Mouse (Mus musculus) yolk sac, embryonic 10.5 days (tissue): ENCODE results near the gene Ranbp10.

Experiments
- DNase-seq: peaks from one replicate; pipeline ENCODE4 v3.0.0-alpha.2; 2017; ENCODE audit warnings: low spot score

Ranbp10 gene

DNA sequence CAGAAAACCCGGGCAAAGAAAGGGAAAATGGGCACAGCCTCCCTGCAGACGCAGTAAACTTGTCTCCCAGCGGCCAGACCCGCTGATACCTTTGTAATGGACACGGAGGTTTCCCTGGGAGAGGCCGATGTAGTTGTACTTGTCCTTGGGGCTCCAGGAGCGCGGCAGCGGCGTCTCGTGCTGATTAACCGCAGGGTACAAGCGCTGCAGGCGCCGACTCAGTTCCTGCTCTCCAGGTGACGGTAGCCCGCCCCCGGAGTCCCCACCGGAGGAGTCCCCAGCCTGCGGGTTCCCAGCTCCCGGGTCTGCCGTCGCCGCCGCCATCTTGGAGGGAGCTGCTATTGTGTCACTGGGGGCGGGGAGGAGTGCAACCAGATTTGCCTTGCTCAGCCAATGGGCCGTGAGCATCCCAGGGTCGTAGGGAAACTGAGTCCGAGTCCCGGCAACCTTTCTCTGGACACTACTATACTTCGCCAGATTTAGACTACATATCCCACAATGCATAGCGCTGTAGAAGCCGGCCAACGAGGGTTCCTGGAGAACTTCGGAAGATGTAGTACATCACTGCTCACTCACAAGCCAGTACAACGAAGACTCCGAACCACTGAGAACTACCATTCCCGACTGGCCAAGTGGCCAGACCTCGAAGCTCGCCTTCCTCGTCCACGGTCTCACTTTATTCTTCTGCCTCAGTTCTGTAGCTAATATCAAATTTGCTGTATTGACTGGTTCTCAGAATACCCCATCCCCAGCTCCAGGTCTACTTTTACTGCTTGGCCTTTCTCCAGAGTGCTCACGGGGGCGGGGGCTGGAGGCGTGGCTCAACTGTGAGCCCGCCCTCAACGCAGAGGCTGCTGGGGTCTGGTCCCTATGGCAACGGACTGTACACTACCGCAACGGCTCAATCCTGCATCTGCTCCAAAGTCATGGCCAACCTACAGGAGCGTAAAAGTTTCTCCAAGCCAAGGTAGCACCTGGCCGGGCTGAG is at the start of gene Ranbp10, which contains the start of gene Tsnaxip1:
Ranbp10 (minus strand) TSS at position 490 of the 988 bp plus-strand sequence.
Tsnaxip1 (plus strand) TSS at position 871 of the 988 bp plus-strand sequence.
- peak; percentile 98 for DNase-seq

DNA sequence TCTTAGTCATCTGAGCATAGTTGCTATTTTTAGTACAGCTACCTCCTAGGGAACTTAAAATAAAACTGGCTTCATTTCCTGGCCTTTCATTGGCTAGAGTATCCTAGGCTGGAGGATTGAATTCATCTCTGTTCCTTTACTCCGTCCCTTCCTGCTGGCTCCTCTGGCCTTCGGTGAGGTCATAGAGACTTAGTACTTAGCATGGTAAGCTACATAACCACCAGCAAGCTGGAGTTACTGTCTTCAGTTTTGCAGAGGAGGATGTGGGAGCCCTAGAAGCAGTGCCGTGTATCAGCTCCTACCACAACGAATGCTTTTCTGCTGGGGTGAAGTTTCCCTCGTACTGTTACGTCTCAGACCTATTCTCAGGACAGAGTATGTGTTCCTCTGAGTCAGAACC is 47.2 kb upstream of the Ranbp10 start:
- no peak for DNase-seq

DNA sequence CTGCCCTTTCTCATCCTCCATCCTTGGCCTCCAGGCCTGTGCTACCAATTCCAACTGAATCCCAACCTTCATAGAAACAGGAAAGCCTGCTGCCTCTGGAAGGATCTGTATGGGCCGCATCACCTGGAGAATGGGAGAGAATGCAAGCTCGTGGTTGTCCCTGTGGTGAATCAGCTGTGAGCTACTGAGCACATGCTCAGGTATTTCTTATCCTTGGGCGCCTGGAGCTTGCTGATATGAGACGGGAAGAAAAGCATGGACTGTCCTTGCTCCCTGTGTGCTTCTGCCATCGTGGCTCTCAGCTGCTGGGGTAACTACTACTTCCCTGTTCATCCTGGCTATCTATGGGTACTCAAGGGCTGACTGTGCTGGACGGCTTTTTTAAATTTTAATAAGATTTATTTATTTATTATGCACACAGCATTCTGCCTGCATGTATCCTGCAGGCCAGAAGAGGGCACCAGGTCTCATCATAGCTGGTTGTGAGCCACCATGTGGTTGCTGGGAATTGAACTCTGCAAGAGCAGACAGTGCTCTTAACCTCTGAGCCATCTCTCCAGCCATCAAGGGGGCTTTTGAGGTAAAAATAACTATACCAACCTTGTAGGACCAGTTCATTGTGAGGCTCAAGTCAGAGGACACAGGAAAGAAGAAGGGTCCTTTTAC is 39.3 kb upstream of the Ranbp10 start:
- DNase-seq: no peak

DNA sequence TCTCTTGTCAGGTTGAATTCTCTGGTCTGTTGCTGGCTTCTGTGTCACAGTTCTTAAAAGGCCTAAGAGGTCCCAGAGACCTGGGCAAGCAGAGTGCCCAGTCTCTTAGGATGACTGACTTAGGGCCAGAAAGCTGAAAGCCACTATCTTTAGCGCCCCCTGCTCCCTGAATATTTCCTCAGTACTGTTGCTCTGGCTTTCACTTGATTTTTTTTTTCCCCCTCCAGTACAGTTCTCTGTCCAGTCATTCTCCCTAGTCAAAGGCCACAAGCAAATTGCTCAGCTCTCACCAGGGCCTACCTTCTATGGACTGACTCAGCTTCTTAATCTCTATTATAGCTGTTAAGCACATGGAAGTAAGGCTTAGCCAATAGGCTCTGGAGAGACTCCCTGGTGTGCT is 34.8 kb upstream of the Ranbp10 start:
- no peak for DNase-seq

DNA sequence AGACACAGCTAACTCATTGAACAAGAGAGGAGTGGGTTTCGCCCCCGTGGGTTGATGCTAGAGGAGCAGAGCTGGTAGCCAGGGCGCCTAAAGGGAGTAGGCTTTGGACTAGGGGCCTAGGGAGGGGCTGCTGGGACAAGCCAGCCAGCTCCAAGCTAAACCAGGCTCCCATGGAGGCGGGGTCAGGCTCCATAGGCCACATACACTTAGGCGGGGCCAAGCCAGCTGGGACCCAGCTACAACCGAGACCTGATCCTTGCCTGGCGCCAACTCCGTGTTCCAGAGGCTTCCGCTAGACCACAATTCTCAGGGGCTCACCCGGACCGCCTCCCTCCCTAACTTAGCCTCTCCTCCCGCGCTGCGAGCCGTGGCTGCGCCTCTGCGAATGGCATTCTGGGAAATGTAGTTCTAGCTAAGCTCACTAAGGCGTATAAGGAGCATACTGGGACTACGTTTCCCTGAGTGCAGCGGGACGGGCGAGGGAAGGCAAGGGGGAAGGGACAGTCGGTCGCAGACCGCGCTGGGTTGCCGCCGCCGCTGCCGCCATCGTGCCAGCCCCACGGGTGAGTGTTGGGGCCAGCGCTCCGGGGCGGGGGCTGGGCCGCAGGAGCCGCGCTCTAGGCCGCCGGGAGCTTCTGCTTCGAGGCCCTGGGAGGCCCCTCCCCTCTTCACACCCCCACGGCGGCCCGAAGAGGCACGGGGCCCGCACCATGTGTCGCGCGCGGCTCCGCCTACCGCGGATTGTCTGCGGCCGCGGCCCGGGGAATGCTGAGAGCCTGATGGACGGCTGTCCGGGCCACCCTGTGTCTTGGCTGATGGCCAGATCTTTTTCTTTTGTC is 33.2 kb upstream of the Ranbp10 start, which contains the start of gene Nutf2:
Nutf2 (plus strand) TSS at position 438 of the 839 bp plus-strand sequence.
- DNase-seq: peak; percentile 99

DNA sequence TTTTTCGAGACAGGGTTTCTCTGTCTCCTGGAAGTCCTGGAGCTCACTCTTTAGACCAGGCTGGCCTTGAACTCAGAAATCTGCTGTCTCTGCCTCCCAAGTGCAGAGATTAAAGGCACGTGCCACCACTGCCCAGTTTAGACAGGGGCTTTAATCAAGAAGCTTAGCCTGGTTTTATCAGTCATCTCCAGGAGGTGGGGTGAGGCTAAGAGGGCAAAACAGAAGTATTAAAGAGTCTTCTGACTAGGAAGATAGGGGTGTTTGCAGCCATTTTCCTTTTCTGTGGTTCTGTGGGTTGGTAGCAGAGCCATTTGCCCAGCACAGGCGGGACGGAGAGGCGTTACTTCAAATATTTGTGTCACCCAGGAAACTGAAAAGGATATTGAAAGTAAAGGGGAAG is 32.2 kb upstream of the Ranbp10 start:
- DNase-seq: no peak

DNA sequence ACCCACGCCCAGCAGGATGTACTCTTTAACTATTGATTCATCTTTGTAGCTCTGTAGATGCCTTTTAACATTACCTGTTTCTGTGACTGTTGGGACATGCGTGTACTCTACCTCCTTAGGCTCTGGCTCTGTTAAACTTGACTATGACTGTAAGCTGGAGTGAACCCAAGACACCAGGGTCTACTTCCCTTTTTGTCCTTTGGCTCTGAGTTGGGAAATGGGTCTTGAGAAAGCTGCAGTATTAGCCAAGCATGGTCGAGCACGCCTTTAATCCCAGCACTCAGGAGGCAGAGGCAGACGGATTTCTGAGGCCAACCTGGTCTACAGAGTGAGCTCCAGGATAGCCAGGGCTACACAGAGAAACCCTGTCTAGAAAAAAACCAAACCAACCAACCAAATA is 31.3 kb upstream of the Ranbp10 start:
- no peak for DNase-seq

DNA sequence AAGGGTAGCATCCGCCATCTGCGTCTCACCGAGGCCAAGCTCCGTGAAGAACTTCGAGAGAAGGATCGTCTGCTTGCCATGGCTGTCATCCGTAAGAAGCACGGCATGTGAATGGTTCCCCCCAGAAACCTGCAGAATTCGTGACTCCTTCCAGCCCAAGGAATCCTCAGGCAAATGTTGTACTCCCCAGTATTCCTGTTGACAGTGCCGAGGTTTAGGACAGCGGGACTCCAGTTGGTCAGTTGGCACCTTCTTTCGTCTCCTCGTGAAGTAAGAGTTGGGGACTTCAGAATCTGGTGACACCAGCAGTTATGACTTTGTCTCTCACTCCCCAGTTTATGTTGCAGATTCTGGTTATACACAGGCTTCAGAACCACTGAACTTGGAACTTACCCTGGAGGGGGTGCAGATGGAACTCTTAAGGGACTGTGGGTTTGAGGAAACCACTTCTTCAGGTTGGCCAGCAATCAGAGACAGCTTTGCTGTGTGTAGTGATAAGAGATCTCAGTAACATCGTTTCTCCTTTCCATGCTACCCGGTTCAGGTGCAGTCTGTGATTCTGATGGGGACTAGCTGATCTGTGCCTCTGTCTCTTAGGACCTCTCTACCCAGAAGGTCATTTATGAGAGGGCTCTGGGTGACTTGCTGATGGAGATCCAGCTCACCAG is 29.2 kb upstream of the Ranbp10 start:
- DNase-seq: no peak

DNA sequence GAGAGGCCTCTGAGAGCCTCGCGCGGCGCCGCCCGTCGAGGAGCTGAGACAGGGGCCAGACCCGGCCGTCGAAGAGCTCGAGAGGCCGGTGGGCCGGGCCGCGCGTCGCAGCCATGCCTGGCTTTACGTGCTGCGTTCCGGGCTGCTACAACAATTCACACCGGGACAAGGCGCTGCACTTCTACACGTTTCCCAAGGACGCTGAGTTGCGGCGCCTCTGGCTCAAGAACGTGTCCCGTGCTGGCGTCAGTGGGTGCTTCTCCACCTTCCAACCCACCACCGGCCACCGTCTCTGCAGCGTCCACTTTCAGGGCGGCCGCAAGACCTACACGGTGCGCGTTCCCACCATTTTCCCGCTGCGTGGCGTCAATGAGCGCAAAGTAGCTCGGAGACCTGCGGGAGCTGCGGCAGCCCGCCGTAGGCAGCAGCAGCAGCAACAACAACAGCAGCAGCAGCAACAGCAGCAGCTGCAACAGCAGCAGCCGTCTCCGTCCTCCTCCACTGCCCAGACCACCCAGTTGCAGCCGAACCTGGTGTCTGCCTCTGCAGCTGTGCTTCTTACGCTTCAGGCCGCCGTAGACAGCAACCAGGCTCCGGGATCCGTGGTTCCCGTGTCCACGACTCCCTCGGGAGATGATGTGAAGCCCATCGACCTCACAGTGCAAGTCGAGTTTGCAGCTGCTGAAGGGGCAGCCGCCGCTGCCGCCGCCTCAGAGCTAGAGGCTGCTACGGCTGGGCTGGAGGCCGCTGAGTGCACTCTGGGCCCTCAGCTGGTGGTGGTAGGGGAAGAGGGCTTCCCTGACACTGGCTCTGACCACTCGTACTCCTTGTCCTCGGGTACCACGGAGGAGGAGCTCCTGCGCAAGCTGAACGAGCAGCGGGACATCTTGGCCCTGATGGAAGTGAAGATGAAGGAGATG is 28.4 kb upstream of the Ranbp10 start:
- DNase-seq: no peak

DNA sequence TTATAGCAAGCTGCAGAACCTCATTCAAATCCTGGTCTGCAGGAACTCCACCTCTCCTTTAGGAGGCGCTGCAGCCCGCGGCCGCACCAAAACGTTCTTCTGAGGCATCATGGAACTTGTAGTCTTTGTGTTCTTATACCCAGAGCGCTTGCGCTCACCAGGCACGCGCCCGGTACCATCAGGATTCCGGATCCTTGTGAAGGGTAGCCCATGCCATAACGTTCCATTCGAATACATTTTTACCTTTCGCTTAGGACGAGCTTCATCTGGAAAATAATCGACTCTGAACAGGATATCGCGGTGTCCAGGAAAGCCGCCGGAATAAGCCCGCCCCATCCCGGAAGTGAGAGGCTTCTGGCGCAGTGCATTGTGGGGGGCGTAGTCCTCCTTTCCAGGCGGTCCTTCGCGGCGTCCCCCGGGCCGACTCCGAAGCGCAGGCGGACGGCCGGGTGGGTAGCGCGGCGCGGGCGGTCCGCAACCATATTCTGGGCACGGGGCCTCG is 27.6 kb upstream of the Ranbp10 start, which contains the start of gene Thap11:
Thap11 (plus strand) TSS at position 418 of the 502 bp plus-strand sequence.
- DNase-seq: peak; percentile 97

DNA sequence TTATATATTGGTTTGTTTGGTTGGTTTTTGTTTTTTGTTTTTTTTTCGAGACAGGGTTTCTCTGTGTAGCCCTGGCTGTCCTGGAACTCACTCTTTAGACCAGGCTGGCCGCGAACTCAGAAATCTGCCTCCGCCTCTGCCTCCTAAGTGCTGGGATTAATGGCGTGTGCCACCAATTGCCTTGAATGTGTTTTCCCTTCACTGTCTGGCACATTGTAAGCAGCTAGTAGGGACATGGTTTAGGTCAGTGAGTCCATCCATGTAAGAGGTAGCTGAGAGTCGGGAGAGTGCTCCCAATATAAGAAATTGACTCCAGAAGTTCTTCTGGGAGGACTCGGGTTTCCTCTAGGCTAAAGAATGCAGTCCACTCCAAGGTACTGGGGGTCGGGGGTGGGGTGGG is 27.2 kb upstream of the Ranbp10 start:
- DNase-seq: no peak

DNA sequence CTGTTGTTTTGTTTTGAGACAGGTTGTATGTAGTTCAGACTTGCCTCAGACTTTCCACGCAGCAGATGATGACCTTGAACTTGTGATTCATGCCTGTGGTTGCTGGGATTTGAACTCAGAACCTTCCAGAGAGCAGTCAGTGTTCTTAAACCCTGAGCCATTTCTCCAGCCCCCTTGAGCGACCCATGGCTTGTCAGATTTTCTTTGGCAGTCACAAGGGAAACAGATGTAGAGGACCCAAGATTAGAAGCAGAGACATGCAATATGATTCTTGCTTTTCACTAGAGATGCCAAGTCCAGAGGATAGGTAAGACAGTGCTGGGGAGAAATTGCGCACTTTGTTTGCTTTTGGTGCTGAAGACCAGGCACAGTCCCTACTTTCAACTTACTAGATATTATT is 26.0 kb upstream of the Ranbp10 start, which contains the start of gene Cenpt:
Cenpt (minus strand) TSS at position 101 of the 400 bp plus-strand sequence.
- DNase-seq: no peak

DNA sequence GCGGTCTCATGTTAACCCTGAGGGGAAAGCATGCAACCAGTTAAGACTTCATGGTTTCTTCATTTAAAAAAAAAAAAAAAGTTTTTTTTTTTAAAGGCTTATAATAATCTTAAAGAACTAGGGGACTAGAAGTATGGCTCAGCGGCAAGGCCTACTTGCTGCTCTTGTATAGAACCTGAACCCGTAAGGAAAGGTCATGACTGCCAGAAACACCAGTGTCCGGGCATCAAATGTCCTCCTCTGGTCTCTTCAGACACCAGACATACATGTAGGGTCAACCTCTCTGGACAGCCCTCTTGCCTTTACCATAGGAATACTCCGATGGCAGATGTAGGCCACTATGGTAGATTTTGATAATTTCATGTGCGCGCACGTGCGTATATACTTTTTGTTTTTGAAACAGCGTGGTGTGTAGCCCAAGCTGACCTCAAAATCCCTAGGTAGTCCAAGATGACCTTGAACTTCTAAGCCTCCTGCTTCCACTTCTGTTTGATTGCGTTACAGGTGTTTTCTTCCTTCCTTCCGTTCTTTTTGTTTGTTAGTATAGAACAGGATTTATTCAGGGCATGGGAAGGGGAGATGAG is 25.1 kb upstream of the Ranbp10 start:
- DNase-seq: no peak

DNA sequence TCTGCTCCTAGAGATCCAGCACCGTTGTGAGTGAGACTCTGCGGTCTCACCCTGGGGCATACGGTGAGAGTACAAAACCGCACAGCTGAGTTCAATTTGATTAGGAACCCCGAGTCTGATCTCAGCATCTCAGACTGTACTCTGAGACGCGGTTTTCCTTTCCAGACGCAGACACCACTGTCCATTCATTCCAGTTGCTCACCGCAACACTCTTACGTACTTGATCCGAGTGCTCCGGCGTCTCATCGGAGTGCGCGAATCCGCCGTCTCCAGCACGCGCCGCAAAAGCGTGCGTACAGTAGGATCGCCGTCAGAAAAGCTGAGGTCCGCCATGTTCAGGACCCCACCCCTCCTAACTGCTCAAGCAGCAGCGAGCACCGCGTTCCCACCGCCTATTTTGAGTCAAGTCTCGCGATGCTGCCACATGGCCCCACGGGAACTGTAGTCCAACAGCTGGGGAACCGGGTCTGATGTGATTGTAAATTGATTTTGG is 24.5 kb upstream of the Ranbp10 start:
- peak; percentile 92 for DNase-seq

DNA sequence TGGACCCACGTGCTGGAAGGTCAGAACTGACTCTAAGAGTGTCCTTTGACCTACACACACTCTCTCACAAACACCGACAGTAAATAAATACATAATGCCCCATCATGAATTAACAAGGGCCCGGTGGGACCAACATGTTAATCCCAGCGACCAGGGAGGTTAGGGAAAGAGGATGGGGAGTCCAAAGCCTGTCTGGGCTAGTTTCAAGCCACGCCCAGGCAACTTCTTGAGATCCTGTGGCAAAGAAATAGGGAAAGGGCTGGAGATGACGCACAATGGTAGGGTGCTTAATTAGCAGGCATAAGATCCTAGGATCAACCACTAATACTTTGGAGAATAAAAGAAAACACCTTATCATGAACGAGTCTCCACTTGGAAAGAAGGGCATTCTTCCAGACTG is 23.5 kb upstream of the Ranbp10 start:
- peak; percentile 67 for DNase-seq

DNA sequence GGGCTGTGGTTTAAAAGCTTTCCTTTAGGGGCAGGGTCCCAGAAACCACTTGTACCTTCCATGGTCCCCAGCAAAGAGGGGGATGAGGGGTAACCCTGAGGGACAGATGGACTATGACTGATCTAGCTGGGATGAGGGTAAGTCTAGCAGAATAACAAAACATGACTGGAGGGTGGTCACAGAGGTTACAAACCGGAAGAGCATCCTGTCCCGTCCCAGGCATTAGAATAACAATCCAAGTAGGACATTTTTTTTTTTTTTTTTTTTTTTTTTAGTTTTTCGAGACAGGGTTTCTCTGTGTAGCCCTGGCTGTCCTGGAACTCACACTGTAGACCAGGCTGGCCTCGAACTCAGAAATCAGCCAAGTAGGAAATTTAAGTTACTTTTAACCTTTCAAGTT is 22.9 kb upstream of the Ranbp10 start:
- DNase-seq: no peak

DNA sequence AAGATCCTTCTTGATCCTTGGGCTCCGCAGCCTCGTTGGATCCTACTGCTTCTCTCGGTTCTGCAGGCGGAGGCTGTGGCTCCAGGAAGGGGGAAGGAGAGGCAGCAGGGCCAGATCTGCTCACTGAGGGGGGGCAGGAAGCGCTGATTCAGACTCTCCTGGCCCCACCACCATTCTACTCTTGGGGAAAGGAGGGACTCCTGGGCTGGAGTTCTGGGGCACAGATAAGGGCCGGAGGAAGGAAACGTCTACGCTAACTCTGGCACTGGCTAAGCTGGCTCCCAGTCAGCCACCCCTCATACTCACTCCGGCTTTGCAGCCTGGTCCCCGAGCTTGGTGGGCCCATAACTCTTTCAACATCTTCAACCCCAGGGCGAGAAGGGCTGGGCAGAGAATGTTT is 19.5 kb upstream of the Ranbp10 start:
- no peak for DNase-seq

DNA sequence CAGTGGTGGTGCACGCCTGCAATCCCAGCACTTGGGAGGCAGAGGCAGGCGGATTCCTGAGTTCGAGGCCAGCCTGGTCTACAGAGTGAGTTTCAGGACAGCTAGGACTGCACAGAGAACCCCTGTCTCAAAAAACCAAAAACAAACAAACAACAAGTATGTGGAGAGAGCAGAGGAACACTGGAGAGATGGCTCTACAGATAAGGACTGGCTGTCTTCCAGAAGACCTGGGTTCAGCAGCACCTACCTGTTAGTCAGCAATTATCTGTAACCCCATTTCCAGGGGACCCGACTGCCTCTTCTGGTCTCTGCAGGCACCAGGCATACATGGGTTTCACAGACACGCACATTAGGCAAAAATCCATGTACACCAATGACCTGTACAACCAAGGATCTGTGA is 12.1 kb upstream of the Ranbp10 start:
- no peak for DNase-seq

DNA sequence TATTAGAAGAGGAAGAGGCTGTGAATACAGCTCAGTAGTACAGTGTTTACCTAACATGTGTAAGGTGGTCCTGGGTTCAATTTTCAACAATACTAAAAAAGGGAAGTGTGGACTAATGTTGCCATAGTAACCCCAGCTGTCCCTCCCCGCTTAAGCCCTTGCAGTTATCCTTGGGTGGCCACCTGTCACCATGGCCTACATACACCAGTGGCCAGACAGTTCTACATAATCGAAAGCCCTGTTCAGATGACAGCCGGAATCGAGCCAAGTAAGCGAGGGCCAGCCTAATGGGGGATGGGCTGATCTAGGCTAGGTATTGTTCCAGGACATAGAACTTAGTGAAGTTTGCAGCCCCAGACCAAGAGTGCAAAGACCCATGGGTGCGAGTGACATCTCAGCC is 9.8 kb upstream of the Ranbp10 start:
- DNase-seq: no peak
